Mouse (Mus musculus): Measurements from ENCODE around the gene Olfr699. TPM values are rescaled to one million over a fixed set of nuclear protein-coding genes. Genes with fewer than 3 reads are reported as not detected.

Olfr699 gene
- polyA plus RNA-seq (2021; fragmentation: Nextera tagmentation): not detected in 2 replicates
- long read RNA-seq, experiment 1: 0 reads
- long read RNA-seq, experiment 2: 0 reads

GRCm38 (mm10) chr7:106793098-106793497 lies at the start of gene Olfr699:
Gene Olfr699 (minus strand): TSS chr7:106793198.

GRCm38 (mm10) chr7:106833793-106834192 lies 40.8 kb upstream of the Olfr699 start, which contains the start of gene Olfr702:
Gene Olfr702 (minus strand): TSS chr7:106833893.

GRCm38 (mm10) chr7:106813829-106814228 lies 20.8 kb upstream of the Olfr699 start, which contains the start of gene Olfr701:
Gene Olfr701 (plus strand): TSS chr7:106814129.

GRCm38 (mm10) chr7:106808734-106809133 lies 15.7 kb upstream of the Olfr699 start, which contains the start of gene Olfr700:
Gene Olfr700 (minus strand): TSS chr7:106808834.

GRCm38 (mm10) chr7:106755297-106755696 lies 37.7 kb downstream of the Olfr699 start, which contains the start of gene Olfr698:
Gene Olfr698 (minus strand): TSS chr7:106755397.

GRCm38 (mm10) chr7:106742343-106742742 lies 50.7 kb downstream of the Olfr699 start, which contains the start of gene Olfr697:
Gene Olfr697 (minus strand): TSS chr7:106742443.

Other genes with a start within 250 kb of the Olfr699 start
- gene Olfr693, start 112.6 kb downstream of the Olfr699 start, polyA plus RNA-seq (2021; fragmentation: Nextera tagmentation): not detected in 2 replicates
- gene Olfr694, start 101.4 kb downstream of the Olfr699 start, polyA plus RNA-seq (2021; fragmentation: Nextera tagmentation): not detected in 2 replicates
- not detected in 2 replicates for gene Olfr695, start 76.8 kb downstream of the Olfr699 start, polyA plus RNA-seq (2021; fragmentation: Nextera tagmentation)
- gene Olfr697, start 50.8 kb downstream of the Olfr699 start, polyA plus RNA-seq (2021; fragmentation: Nextera tagmentation): not detected in 2 replicates
- gene Olfr698, start 37.8 kb downstream of the Olfr699 start, polyA plus RNA-seq (2021; fragmentation: Nextera tagmentation): not detected in 2 replicates
- not detected in 2 replicates for gene Olfr700, start 15.6 kb upstream of the Olfr699 start, polyA plus RNA-seq (2021; fragmentation: Nextera tagmentation)
- not detected in 2 replicates for gene Olfr701, start 20.9 kb upstream of the Olfr699 start, polyA plus RNA-seq (2021; fragmentation: Nextera tagmentation)
- gene Olfr702, start 40.7 kb upstream of the Olfr699 start, polyA plus RNA-seq (2021; fragmentation: Nextera tagmentation): not detected in 2 replicates
- gene Olfr703, start 50.2 kb upstream of the Olfr699 start, polyA plus RNA-seq (2021; fragmentation: Nextera tagmentation): not detected in 2 replicates
- gene Olfr704, start 70.0 kb upstream of the Olfr699 start, polyA plus RNA-seq (2021; fragmentation: Nextera tagmentation): not detected in 2 replicates
- not detected in 2 replicates for gene Olfr705, start 83.7 kb upstream of the Olfr699 start, polyA plus RNA-seq (2021; fragmentation: Nextera tagmentation)
- gene Olfr706, start 95.0 kb upstream of the Olfr699 start, polyA plus RNA-seq (2021; fragmentation: Nextera tagmentation): not detected in 2 replicates
- not detected in 2 replicates for gene Olfr707, start 108.0 kb upstream of the Olfr699 start, polyA plus RNA-seq (2021; fragmentation: Nextera tagmentation)
- gene Olfr1532-ps1, start 114.8 kb upstream of the Olfr699 start, polyA plus RNA-seq (2021; fragmentation: Nextera tagmentation): not detected in 2 replicates
- not detected in 2 replicates for gene Olfr709-ps1, start 139.0 kb upstream of the Olfr699 start, polyA plus RNA-seq (2021; fragmentation: Nextera tagmentation)
- gene Olfr710, start 155.1 kb upstream of the Olfr699 start, polyA plus RNA-seq (2021; fragmentation: Nextera tagmentation): not detected in 2 replicates
- not detected in 2 replicates for gene Olfr6, start 170.7 kb upstream of the Olfr699 start, polyA plus RNA-seq (2021; fragmentation: Nextera tagmentation)
- not detected in 2 replicates for gene Olfr711, start 182.3 kb upstream of the Olfr699 start, polyA plus RNA-seq (2021; fragmentation: Nextera tagmentation)
- gene Olfr2, start 212.9 kb upstream of the Olfr699 start, polyA plus RNA-seq (2021; fragmentation: Nextera tagmentation): not detected in 2 replicates
- gene Olfr713, start 238.0 kb upstream of the Olfr699 start, polyA plus RNA-seq (2021; fragmentation: Nextera tagmentation): not detected in 2 replicates